Comparison of ENCODE assay signal across 23 mouse cellular contexts in genomic region chr12:52431933-52432332, GRCm38 (mm10).
"Had no signal": no experiment of that assay in that cellular context is flagged by ENCODE, and none has a peak within 500 bp of the region (broad histone marks: within the 10 kb centered on the region; RNA-seq: fewer than 3 reads in every experiment).

No protein-coding gene starts in this region.

- H3K9me3 ChIP-seq: heart, embryonic 10.5 days; heart, embryonic 12.5 days; hindbrain, embryonic 10.5 days; hindbrain, embryonic 12.5 days; limb, embryonic 10.5 days; limb, embryonic 12.5 days; liver, embryonic 13.5 days; liver, embryonic 15.5 days had no signal

- H3K4me2 ChIP-seq: heart, embryonic 12.5 days; hindbrain, embryonic 12.5 days; hindbrain, embryonic 14.5 days; limb, embryonic 12.5 days; liver, embryonic 11.5 days; liver, embryonic 13.5 days; liver, embryonic 15.5 days had no signal

- H3K4me1 ChIP-seq: heart, embryonic 10.5 days; limb, embryonic 10.5 days; limb, embryonic 12.5 days; liver, embryonic 13.5 days; liver, embryonic 15.5 days had no signal

- H3K27me3 ChIP-seq: heart, embryonic 12.5 days; hindbrain, embryonic 12.5 days; limb, embryonic 12.5 days; liver, embryonic 13.5 days; liver, embryonic 15.5 days had no signal

- H3K9ac ChIP-seq: heart, embryonic 12.5 days; hindbrain, embryonic 12.5 days; hindbrain, embryonic 14.5 days; limb, embryonic 12.5 days; liver, embryonic 13.5 days; liver, embryonic 15.5 days had no signal

- DNase-seq: gastrocnemius, adult 2 months; gastrocnemius, postnatal 10 days; gastrocnemius, postnatal 25 days; heart, postnatal 10 days; heart, postnatal 4 days; kidney, adult 11 months; kidney, adult 2 months; kidney, postnatal 14 days; kidney, postnatal 36 days; liver; liver, embryonic 13.5 days had no signal

- H3K27ac ChIP-seq: gastrocnemius, adult 2 months; heart, embryonic 10.5 days; hindbrain, embryonic 10.5 days; hindbrain, embryonic 12.5 days; hindbrain, embryonic 14.5 days; left cerebral cortex, adult 2 months; limb, embryonic 10.5 days; limb, embryonic 12.5 days; liver, embryonic 13.5 days; liver, embryonic 15.5 days had no signal

- ATAC-seq: forebrain, embryonic 16.5 days; hindbrain, embryonic 16.5 days had no signal

- H3K36me3 ChIP-seq: heart, embryonic 10.5 days; heart, embryonic 12.5 days; hindbrain, embryonic 10.5 days; hindbrain, embryonic 12.5 days; limb, embryonic 10.5 days; limb, embryonic 12.5 days; liver, embryonic 13.5 days; liver, embryonic 15.5 days had no signal

- H3K4me3 ChIP-seq: gastrocnemius, adult 2 months; heart, embryonic 10.5 days; heart, embryonic 12.5 days; hindbrain, embryonic 10.5 days; hindbrain, embryonic 12.5 days; left cerebral cortex, adult 2 months; limb, embryonic 10.5 days; limb, embryonic 12.5 days; liver, embryonic 13.5 days; liver, embryonic 15.5 days had no signal
